Mouse (Mus musculus) heart, adult 2 months (tissue): ENCODE measurements around the gene Aunip.

Experiments used
- CTCF ChIP-seq: fragments of 200-600 bp; IDR thresholded peaks from 2 replicates; pipeline ENCODE4 v1.8.1; 2022; ENCODE audit warnings: antibody characterized with exemption, mild to moderate bottlenecking, moderate library complexity
- POLR2A ChIP-seq: fragments of 200-500 bp; IDR thresholded peaks from 2 replicates; pipeline ENCODE4 v1.6.1; 2011; ENCODE audit warnings: mild to moderate bottlenecking, low read depth, low read length, control low read depth; ENCODE audit not compliant: insufficient read depth

DNA sequence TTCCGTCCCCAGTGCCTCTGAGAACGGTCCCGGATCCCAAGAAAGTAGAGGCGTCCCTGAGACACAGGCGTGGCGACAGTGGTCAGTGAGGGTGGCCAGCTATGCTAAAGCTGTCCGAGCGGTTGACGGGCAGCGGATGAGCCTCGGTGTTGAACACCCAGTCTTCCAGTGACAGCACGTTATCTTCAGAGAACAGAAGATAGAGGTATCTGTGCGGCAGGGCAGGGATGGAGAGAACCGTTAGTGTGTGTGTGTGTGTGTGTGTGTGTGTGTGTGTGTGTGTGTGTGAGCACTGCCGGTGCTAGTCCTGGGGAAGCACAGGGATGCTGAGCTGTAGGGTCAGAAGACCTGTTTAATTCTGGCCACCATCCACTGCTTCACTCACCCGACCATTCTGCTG lies 52.8 kb downstream of the Aunip start:
- TF ChIP-seq POLR2A (no peak), CTCF (no peak)
